Mouse (Mus musculus) lung, postnatal 0 days (tissue): ENCODE data around the gene Gli3. TPM values are rescaled to one million over a fixed set of nuclear protein-coding genes. Genes with fewer than 3 reads are reported as not detected.

Source experiments
- ATAC-seq: fragments of 200-750 bp; cut with Nextera tagmentation; 2 replicates; pipeline ENCODE4 v1.8.0; 2017; ENCODE audit warnings: moderate library complexity
- DNase-seq: peaks from one replicate; pipeline ENCODE4 v3.0.0-alpha.2; 2016; ENCODE audit warnings: low spot score
- H3K27ac ChIP-seq: fragments of 300-500 bp; sonication (generic); 2 replicates; pipeline ENCODE4 v1.5.1; 2014; ENCODE audit warnings: antibody characterized with exemption, mild to moderate bottlenecking, low read length, mixed read lengths
- H3K27me3 ChIP-seq: fragments of 300-500 bp; sonication (generic); replicated peaks from 2 replicates; pipeline ENCODE4 v1.6.1; 2014; ENCODE audit warnings: low read length, mixed read lengths; ENCODE audit not compliant: insufficient read depth
- H3K36me3 ChIP-seq: fragments of 300-500 bp; sonication (generic); 2 replicates; pipeline ENCODE4 v1.6.1; 2014; ENCODE audit warnings: low read length, mixed read lengths; ENCODE audit not compliant: insufficient read depth
- H3K4me1 ChIP-seq: fragments of 300-500 bp; sonication (generic); 2 replicates; pipeline ENCODE4 v1.6.1; 2014; ENCODE audit warnings: antibody characterized with exemption, low read depth, low read length, mixed read lengths; ENCODE audit not compliant: insufficient read depth
- H3K4me2 ChIP-seq: fragments of 300-500 bp; sonication (generic); replicated peaks from 2 replicates; pipeline ENCODE4 v1.6.1; 2014; ENCODE audit warnings: low read depth, mild to moderate bottlenecking, low read length, moderate library complexity, mixed read lengths
- H3K4me3 ChIP-seq: fragments of 300-500 bp; sonication (generic); 2 replicates; pipeline ENCODE4 v1.5.1; 2014; ENCODE audit warnings: low read depth, low read length
- H3K9ac ChIP-seq: fragments of 300-500 bp; sonication (generic); replicated peaks from 2 replicates; pipeline ENCODE4 v1.6.1; 2014; ENCODE audit warnings: low read depth, mild to moderate bottlenecking
- H3K9me3 ChIP-seq: fragments of 300-500 bp; sonication (generic); 2 replicates; pipeline ENCODE4 v1.6.1; 2016; ENCODE audit warnings: low read length, mixed read lengths
- CTCF ChIP-seq: IDR thresholded peaks from 2 replicates; pipeline ENCODE4 v1.5.1; 2016; ENCODE audit warnings: antibody characterized with exemption, mild to moderate bottlenecking
- EP300 ChIP-seq: IDR thresholded peaks from 2 replicates; pipeline ENCODE4 v1.6.1; 2016; ENCODE audit warnings: antibody characterized with exemption, mild to moderate bottlenecking, control low read depth
- WGBS: fragments of 180-500 bp; shearing (Covaris S2); extraction: QIAGEN DNeasy Blood & Tissue Kit; methylation state at CpG from one replicate; pipeline ENCODE4 v1.1.7; 2014; 5-methylcytosine and 5-hydroxymethylcytosine counted together
- polyA plus RNA-seq: library from polyadenylated mRNA; unstranded; fragments of >200 nt; fragmentation: Nextera tagmentation; extraction: Ambion mirVana; gene quantifications from 2 replicates; pipeline ENCODE4 v1.2.1, GENCODE M21; 2015

Gene Gli3
- polyA plus RNA-seq, 1 experiment from 2014 or later = 3.5 TPM

- ATAC-seq (no peak), DNase-seq (no peak)
- TF ChIP-seq CTCF (no peak), EP300 (no peak)
- Histone ChIP-seq H3K9me3 (no peaks in the 10 kb centered on the region), H3K9ac (no peak overlapping the region), H3K4me3 (no peak overlapping the region), H3K27ac (no peak overlapping the region), H3K27me3 (no peaks in the 10 kb centered on the region), H3K4me1 (no peaks in the 10 kb centered on the region), H3K36me3 (no peaks in the 10 kb centered on the region), H3K4me2 (no peak overlapping the region)
- 96% methylated on average over 1 of the region's 1 CpGs for WGBS
Measured at GRCm38 (mm10) chr13:15641548-15641947, 178.5 kb downstream of the Gli3 start.

- H3K27me3 ChIP-seq = no peaks in the 10 kb centered on the region
- DNase-seq (no peak), ATAC-seq (no peak)
- no peak overlapping the region for H3K9ac ChIP-seq
- 65% methylated on average over 5 of the region's 5 CpGs for WGBS
- no peaks in the 10 kb centered on the region for H3K9me3 ChIP-seq
- H3K4me2 ChIP-seq = no peak overlapping the region
- H3K4me3 ChIP-seq = no peak overlapping the region
- no peaks in the 10 kb centered on the region for H3K4me1 ChIP-seq
- H3K36me3 ChIP-seq = no peaks in the 10 kb centered on the region
- TF ChIP-seq CTCF (no peak), EP300 (no peak)
- H3K27ac ChIP-seq = no peak overlapping the region
Measured at GRCm38 (mm10) chr13:15660502-15660901, 197.5 kb downstream of the Gli3 start.

- Histone ChIP-seq H3K4me3 (no peak overlapping the region), H3K9ac (no peak overlapping the region), H3K36me3 (no peaks in the 10 kb centered on the region), H3K27me3 (no peaks in the 10 kb centered on the region), H3K27ac (no peak overlapping the region), H3K4me1 (no peaks in the 10 kb centered on the region), H3K9me3 (no peaks in the 10 kb centered on the region), H3K4me2 (no peak overlapping the region)
- DNase-seq = no peak
- no peak for ATAC-seq
- TF ChIP-seq CTCF = no peak
- 66% methylated on average over 10 of the region's 10 CpGs for WGBS
Measured at GRCm38 (mm10) chr13:15662375-15662774, 199.3 kb downstream of the Gli3 start.

- Histone ChIP-seq H3K27ac (no peak overlapping the region), H3K4me2 (no peak overlapping the region), H3K4me3 (no peak overlapping the region), H3K4me1 (no peaks in the 10 kb centered on the region), H3K36me3 (no peaks in the 10 kb centered on the region), H3K9me3 (no peaks in the 10 kb centered on the region), H3K27me3 (no peaks in the 10 kb centered on the region), H3K9ac (no peak overlapping the region)
- TF ChIP-seq CTCF (no peak), EP300 (no peak)
- DNase-seq (peak; percentile 23), ATAC-seq (no peak)
- WGBS = 37% methylated on average over 7 of the region's 7 CpGs
Measured at GRCm38 (mm10) chr13:15664580-15665201, 201.7 kb downstream of the Gli3 start.

- no peak for DNase-seq
- no peak for ATAC-seq
- Histone ChIP-seq H3K27me3 (no peaks in the 10 kb centered on the region), H3K4me3 (no peak overlapping the region), H3K9me3 (no peaks in the 10 kb centered on the region), H3K9ac (no peak overlapping the region), H3K4me1 (no peaks in the 10 kb centered on the region), H3K27ac (no peak overlapping the region), H3K4me2 (no peak overlapping the region), H3K36me3 (no peaks in the 10 kb centered on the region)
- no peak for TF ChIP-seq EP300
- TF ChIP-seq CTCF = no peak
- 89% methylated on average over 8 of the region's 8 CpGs for WGBS
Measured at GRCm38 (mm10) chr13:15665514-15665913, 202.5 kb downstream of the Gli3 start.

- ATAC-seq (no peak), DNase-seq (no peak)
- H3K9me3 ChIP-seq = no peaks in the 10 kb centered on the region
- H3K4me2 ChIP-seq = no peak overlapping the region
- no peak overlapping the region for H3K27ac ChIP-seq
- 44% methylated on average over 9 of the region's 9 CpGs for WGBS
- TF ChIP-seq EP300 (no peak), CTCF (no peak)
- H3K4me1 ChIP-seq = no peaks in the 10 kb centered on the region
- no peaks in the 10 kb centered on the region for H3K36me3 ChIP-seq
- H3K27me3 ChIP-seq = no peaks in the 10 kb centered on the region
- no peak overlapping the region for H3K9ac ChIP-seq
- no peak overlapping the region for H3K4me3 ChIP-seq
Measured at GRCm38 (mm10) chr13:15670144-15670961, 207.3 kb downstream of the Gli3 start.
